Mouse (Mus musculus): ENCODE measurements around the gene Utrn. TPM values are rescaled to one million over a fixed set of nuclear protein-coding genes. Genes with fewer than 3 reads are reported as not detected.
A peak's percentile ranks its signal among the peaks of the same experiment; 100 is the strongest.

Gene Utrn
- 10 to 100 TPM; 29.6 to 39.0 TPM for total RNA-seq (2021)
- long read RNA-seq, experiment 1, partial matches to known transcripts = 3 of 9 reads
- long read RNA-seq, experiment 1, other reads (novel, unspliced or antisense) = 6 of 9 reads
- long read RNA-seq, experiment 2, partial matches to known transcripts = 2 of 4 reads
- long read RNA-seq, experiment 2, other reads (novel, unspliced or antisense) = 2 of 4 reads

DNA sequence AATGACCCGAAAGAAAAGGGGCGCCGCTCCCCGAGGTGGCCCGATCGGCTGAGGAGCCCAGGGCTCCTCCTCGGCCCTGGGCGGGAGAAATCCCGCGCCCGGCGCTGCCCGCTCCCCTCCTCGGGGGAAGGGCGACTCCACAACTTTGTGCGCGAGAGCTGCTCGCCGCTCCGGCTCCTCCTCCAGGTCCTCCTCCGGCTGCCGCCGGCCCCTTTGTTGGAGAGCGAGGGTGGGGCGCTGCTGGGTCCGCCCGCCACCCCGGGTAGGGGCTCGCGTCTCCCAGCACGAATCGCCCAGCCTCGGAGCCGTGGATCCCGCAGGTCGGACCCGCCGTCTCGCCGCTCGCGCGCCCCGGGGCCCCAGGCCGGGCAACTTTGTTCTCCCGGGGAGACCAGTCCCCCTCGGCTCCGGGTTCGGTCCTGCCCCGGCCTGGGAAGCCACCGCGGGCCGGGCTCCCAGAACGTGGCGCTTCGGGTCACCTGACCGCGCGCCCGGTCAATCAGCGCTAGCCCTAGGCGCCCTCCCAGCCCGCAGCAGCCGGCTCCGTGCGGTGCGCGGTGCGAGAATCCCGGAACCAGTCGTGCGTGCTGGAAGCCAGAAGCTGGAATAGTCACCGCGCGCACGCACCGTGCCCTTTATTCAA is at the start of gene Utrn:
Gene Utrn, minus strand, starts transcription at position 337 of the 643 bp plus-strand sequence.
- peak; percentile 90 for DNase-seq

- DNase-seq = no peak
These were observed 48.5 kb upstream of the Utrn start for GRCm38 (mm10) chr10:12917626-12918025.

- no peak for DNase-seq
These were observed 47.2 kb upstream of the Utrn start for GRCm38 (mm10) chr10:12916376-12916775.

- no peak for DNase-seq
These were observed 46.7 kb upstream of the Utrn start for GRCm38 (mm10) chr10:12915826-12916225.

GRCm38 (mm10) chr10:12914203-12914602 is 45.0 kb upstream of the Utrn start:
- DNase-seq = no peak

GRCm38 (mm10) chr10:12911981-12912530 is 42.9 kb upstream of the Utrn start:
- no peak for DNase-seq

- DNase-seq = no peak
These were observed 42.3 kb upstream of the Utrn start for GRCm38 (mm10) chr10:12911451-12911850.

DNA sequence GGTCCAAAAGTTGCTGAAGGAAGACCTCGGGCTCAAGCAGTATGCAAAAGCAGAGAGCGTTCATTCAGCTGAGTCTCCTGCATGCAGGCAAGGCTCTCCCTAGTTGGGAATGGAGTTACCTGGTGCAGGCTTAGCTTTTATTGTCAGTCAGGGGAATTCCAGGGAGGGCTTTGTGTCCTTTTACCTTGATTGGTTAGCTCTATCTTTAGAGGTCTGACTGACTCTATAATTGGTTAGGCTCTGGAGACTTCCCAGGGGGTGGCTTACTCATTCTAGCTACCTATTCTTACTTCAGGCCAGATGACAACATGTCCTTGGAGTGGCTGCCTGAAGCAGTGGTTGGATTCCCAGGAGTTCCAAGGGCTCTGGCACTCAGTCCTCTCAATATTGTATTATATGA is 40.7 kb upstream of the Utrn start:
- DNase-seq = no peak

- DNase-seq = no peak
These were observed 40.0 kb upstream of the Utrn start for GRCm38 (mm10) chr10:12909179-12909578.

DNA sequence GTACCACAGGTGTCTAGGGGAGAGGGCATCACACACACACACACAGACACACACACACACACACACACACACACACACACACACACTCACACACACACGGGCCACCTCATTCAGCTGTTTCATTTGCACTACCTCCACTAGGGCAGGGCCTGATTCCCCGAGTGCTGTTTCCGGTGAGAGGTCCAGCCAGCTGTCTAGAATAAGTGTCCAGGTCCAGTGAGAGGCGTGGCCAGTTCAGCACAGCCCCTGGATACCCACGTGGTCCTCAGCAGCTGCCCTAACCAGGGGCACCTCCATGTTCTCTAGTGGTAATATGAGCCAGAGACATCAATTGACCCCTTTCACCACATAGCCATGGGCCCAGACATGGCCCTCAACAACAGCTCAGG is 35.0 kb upstream of the Utrn start:
- DNase-seq = no peak

- DNase-seq = no peak
These were observed 34.4 kb upstream of the Utrn start for GRCm38 (mm10) chr10:12903440-12904139.

DNA sequence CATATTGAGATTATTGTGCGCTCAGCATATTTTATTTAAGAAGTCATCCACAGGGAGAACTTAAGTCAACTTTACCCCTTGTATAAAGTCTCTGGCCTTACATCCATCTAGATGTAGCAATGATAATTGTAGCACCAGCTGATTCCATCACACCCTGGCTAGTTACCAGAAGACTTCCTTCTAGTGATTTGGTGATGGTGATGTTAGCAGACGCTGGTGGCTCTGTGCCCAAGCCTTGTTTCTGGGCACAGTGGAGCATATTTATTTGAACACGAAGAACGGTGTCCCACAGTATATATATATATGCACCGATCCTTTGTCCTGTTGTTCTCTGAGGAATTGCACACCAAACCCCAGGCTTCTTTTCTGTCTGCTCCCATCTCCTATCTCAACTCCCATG is 30.7 kb upstream of the Utrn start:
- DNase-seq = no peak

- no peak for DNase-seq
These were observed 24.2 kb upstream of the Utrn start for GRCm38 (mm10) chr10:12893339-12893738.

- no peak for DNase-seq
These were observed 19.2 kb upstream of the Utrn start for GRCm38 (mm10) chr10:12888373-12888772.

DNA sequence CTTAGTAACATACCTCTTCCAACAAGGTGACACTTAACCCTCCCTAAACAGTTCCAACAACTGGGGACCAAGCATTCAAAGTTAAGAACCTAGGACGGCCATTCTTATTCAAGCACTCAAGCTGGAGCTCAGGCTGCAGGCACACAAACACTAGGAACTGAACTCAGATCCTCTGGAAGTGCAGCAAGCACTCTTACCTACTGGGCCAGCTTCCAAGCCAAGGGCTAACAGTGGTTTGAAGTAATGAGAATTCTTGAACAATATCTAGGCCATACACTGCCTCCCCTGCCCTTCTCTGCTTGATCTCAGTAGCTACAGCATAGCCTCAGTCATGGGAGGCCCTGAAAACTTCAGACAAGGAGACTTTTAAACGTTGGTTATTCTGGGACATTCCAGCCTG is 18.6 kb upstream of the Utrn start:
- DNase-seq = no peak

- DNase-seq = no peak
These were observed 15.3 kb upstream of the Utrn start for GRCm38 (mm10) chr10:12884308-12884948.

- DNase-seq = no peak
These were observed 12.7 kb upstream of the Utrn start for GRCm38 (mm10) chr10:12881911-12882310.

DNA sequence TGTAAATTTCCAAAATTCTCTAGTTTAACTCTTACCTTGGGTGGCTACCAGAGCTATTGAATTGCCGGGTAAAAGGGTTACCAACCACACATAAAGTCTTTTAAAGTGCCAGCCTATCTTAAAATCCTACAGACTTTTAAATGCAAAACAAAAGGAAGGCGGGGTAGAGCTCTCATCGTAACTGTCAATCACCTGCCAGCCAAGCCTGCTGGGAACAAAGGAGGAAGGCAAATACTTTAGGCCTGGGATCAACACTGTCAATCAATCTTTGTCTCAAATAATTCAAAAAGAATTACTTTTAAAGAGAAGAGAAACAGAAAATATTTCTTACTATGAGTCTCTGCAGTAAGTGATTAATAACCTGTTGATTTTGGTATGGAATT is 10.1 kb upstream of the Utrn start:
- DNase-seq = no peak

- DNase-seq = peak; percentile 72
These were observed 9.6 kb upstream of the Utrn start for GRCm38 (mm10) chr10:12878661-12879312.

DNA sequence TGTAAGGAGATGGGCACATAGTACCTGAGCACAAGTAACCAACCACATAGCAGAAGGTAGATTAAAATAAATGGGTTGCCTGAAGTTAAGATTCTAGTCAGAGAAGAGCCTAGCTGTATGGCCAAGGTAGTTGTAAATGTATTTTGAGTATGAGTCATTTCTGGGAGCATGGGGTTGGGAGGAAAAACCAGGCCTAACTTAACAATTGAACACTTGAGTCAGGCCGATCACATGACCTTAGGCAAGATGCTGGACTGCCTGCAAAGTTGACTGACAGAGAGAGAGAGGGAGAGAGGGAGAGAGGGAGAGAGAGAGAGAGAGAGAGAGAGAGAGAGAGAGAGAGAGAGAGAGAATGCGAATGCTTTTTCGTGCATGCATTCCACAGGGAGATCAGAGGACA is 7.3 kb upstream of the Utrn start:
- no peak for DNase-seq

GRCm38 (mm10) chr10:12875410-12875809 is 6.2 kb upstream of the Utrn start:
- DNase-seq = no peak

GRCm38 (mm10) chr10:12874577-12875277 is 5.6 kb upstream of the Utrn start:
- DNase-seq = no peak

All from gastrocnemius, postnatal 25 days (tissue).